Mouse (Mus musculus): ENCODE data around the gene Cry1. TPM values are rescaled to one million over a fixed set of nuclear protein-coding genes. Genes with fewer than 3 reads are reported as not detected.

The Cry1 gene
- polyA plus RNA-seq (2015; fragmentation: Illumina TruSeq; extraction: RNeasy Lipid Tissue Mini Kit (QIAGEN cat#74804); ENCODE audit: insufficient read depth, low replicate concordance) = 15.4 TPM

GRCm38 (mm10) chr10:85184964-85185608, at the start of gene Cry1:
Gene Cry1 (minus strand): TSS chr10:85185064.

GRCm38 (mm10) chr10:85127395-85128287, 57.2 kb downstream of the Cry1 start, which contains the start of gene Mterf2:
Gene Mterf2 (minus strand): TSS chr10:85128027.

GRCm38 (mm10) chr10:85102247-85103084, 82.4 kb downstream of the Cry1 start, which contains the start of the genes Fhl4 and Tmem263:
Gene Fhl4 (minus strand): TSS chr10:85102495.
Gene Tmem263 (plus strand): TSS chr10:85102627.

Other genes with a start within 250 kb of the Cry1 start
- gene Fhl4, start 82.6 kb downstream of the Cry1 start, polyA plus RNA-seq (2015; fragmentation: Illumina TruSeq; extraction: RNeasy Lipid Tissue Mini Kit (QIAGEN cat#74804); ENCODE audit: insufficient read depth, low replicate concordance) = 0.17 TPM
- 16.9 TPM for gene Tmem263, start 82.4 kb downstream of the Cry1 start, polyA plus RNA-seq (2015; fragmentation: Illumina TruSeq; extraction: RNeasy Lipid Tissue Mini Kit (QIAGEN cat#74804); ENCODE audit: insufficient read depth, low replicate concordance)
- gene Mterf2, start 57.0 kb downstream of the Cry1 start, polyA plus RNA-seq (2015; fragmentation: Illumina TruSeq; extraction: RNeasy Lipid Tissue Mini Kit (QIAGEN cat#74804); ENCODE audit: insufficient read depth, low replicate concordance) = 21.1 TPM
- 6.9 TPM for gene Btbd11, start 201.8 kb upstream of the Cry1 start, polyA plus RNA-seq (2015; fragmentation: Illumina TruSeq; extraction: RNeasy Lipid Tissue Mini Kit (QIAGEN cat#74804); ENCODE audit: insufficient read depth, low replicate concordance)